Mouse (Mus musculus): ENCODE measurements at regions not wholly inside any gene's neighbourhood (a gene's known extent, or its start where the extent isn't known, plus 50 kb on each side); places are given as distances from the start of the nearest gene placed in this dataset.

- no peak for TF ChIP-seq CTCF (IDR thresholded peaks at IDR 0.05)
- no peak for DNase-seq
- no peak overlapping the region for H3K4me3 ChIP-seq
- H3K27ac ChIP-seq = peak overlapping the region; percentile 51; the same call in 1 of the 2 replicates
- intact Hi-C loops (cut with DNase I) = no loop called here
Measured at GRCm38 (mm10) chr2:133443024-133443423, 108.9 kb upstream of the Bmp2 start.

GRCm38 (mm10) chr2:133443490-133443889, 108.5 kb upstream of the Bmp2 start:
- intact Hi-C loops (cut with DNase I) = no loop called here
- peak overlapping the region; percentile 58 for H3K27ac ChIP-seq
- H3K4me3 ChIP-seq = no peak overlapping the region
- peak; percentile 52 for DNase-seq
- no peak for TF ChIP-seq CTCF (IDR thresholded peaks at IDR 0.05)

DNA sequence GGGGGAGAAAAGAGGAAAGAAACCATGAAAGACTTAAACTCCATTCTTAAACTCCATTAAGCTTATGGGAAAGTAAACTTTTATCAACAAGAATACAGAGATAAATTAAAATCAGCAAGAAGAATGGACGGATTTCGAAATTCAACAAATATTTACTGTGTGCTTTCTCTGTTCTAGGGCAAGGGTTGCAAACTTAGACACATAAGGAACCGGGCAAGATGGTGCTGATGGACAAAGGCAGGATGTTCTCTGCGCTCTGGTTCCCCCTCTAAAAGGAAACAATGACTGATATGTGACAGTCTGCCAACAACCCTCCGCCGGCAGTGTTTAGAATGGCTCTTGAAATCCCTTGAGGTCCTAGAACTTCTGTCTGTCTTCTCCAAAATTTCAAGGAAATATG, 99.0 kb upstream of the Bmp2 start:
- no peak for TF ChIP-seq CTCF (IDR thresholded peaks at IDR 0.05)
- Histone ChIP-seq H3K27ac (no peak overlapping the region), H3K4me3 (no peak overlapping the region)
- intact Hi-C loops (cut with DNase I) = no loop called here
- no peak for DNase-seq

DNA sequence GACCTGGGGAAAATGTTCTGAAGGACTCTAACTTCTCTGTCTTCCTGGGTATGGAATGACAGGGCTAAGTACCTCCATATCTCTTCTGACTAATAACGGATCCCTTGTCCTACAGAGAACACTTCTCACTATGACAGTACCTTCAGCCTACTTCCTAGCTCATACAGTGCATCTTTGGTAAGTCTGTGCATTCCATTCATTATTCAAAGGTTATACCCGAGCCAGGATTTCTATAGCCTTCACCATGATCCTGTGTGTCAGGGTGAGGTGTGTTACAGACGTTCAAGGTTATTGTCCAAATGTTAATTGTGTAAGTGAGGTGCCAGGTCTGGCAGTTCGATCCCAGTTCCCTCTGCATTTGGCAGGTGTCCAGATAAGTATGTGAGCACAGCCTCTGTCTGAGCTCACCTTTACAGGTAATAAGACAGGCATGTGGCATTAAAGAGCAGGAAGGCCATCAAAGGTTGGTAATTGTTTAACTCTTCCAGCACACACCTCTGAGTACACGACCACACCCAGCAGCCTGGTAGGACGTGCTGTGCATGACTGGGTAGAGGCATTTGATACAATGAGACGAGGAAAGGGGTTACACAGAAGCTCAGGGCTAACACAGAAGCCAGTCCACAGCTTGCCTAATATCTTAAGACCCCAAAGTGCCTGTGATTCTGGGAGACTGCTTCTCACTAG, 96.3 kb upstream of the Bmp2 start:
- no peak overlapping the region for H3K4me3 ChIP-seq
- no peak for DNase-seq
- intact Hi-C loops (cut with DNase I) = no loop called here
- H3K27ac ChIP-seq = no peak overlapping the region
- no peak for TF ChIP-seq CTCF (IDR thresholded peaks at IDR 0.05)

GRCm38 (mm10) chr2:133456785-133457184, 95.2 kb upstream of the Bmp2 start:
- intact Hi-C loops (cut with DNase I) = no loop called here
- no peak for DNase-seq
- Histone ChIP-seq H3K27ac (no peak overlapping the region), H3K4me3 (no peak overlapping the region)
- TF ChIP-seq CTCF (IDR thresholded peaks at IDR 0.05) = no peak

DNA sequence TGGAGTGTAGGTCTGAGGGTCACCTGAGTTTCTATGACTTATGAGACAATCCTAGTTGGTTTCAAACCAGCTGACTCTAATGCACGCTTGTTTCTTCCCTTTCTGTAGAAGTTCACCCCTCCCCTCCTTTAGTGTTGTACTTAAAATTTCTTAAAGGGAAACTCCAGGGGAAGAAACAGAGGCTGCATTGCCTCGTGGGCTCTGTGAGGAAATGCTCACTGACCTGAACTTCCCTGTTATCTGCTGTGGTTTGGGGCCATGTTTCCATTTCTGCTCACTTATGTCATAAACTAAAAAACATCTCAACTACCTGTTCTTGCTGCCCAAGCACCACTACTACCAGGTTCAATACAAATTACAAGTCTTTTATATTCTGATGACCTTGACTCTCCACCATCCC, 93.2 kb upstream of the Bmp2 start:
- Histone ChIP-seq H3K27ac (no peak overlapping the region), H3K4me3 (no peak overlapping the region)
- TF ChIP-seq CTCF (IDR thresholded peaks at IDR 0.05) = no peak
- DNase-seq = no peak
- intact Hi-C loops (cut with DNase I) = no loop called here

DNA sequence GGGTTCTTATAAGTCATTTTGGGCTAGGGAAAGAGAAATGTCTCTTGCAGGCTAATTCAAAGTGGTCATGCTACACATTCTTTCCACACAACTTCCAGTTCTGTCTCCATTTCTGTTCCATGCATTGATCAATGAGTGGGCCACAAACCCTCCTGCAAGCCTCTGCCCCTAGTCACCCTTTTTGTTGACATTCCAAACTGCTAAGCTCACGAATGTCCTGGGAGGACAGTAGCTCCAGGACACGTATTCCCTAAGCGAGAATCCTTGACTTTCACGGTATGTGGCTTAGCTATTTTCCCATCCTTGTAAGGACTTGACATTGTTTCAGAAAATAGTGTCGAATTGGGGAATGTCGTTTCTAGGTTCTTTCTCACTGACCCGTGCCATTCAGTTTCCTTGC, 91.1 kb upstream of the Bmp2 start:
- TF ChIP-seq CTCF (IDR thresholded peaks at IDR 0.05) = no peak
- H3K4me3 ChIP-seq = no peak overlapping the region
- 0 out of 2 replicates have a peak overlapping the region, but pooled peaks have one; percentile 4 for H3K27ac ChIP-seq
- DNase-seq = no peak
- intact Hi-C loops (cut with DNase I) = loop anchor here (1.0 kb wide), 1 partner anchor 16 kb away; no protein-coding TSS in a partner anchor

- DNase-seq = no peak
- intact Hi-C loops (cut with DNase I) = no loop called here
- no peak for TF ChIP-seq CTCF (IDR thresholded peaks at IDR 0.05)
Measured at GRCm38 (mm10) chr2:133462378-133462777, 89.6 kb upstream of the Bmp2 start.

DNA sequence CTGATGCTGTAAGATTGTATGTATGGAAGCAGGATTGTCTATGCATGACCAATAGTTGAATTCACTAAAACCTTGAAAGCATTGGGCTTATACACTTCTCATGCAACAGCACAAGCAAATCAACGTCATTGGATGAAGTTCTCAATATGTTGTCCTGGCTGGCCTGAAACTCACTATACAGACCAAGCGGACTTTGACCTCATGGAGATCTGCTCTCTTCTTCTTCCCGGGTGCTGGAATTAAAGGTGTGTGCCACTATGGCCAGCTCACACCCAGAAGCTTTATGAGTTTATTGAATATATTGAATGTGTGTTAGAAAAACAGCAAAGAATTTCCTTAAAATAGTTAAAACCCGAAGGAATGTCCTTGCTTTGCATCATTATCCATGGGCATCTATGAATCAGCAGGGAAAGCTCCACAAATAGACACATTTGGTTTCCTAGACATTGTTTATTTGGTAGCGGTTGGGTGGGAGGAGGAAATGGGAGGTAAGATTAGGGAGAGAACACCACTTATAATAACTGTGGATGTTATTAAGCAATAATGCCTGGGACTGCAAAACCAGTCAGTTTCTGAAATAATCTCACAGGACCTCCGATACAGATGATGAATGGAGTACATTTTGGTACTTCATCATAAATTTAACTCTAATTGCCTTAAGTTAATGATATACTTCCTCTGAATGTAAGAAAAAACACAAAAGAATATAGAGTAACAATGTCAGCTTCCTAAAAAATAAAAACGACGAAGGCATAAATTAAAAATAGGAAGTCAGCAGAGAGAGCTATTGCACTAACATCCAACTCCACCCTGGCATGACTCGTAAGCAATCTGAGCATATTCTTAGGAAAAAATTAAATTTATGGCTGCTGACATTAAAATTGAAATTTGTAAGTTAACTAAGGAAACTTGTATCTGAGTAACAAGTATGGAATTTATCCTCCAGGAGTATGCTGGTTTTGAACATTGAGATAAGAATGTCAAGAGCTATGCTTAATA, 84.5 kb upstream of the Bmp2 start:
- Histone ChIP-seq H3K27ac (no peak overlapping the region), H3K4me3 (no peak overlapping the region)
- no peak for TF ChIP-seq CTCF (IDR thresholded peaks at IDR 0.05)
- DNase-seq = no peak
- intact Hi-C loops (cut with DNase I) = no loop called here

More at GRCm38 (mm10) chr2:133462378-133462777, 89.6 kb upstream of the Bmp2 start:
- Histone ChIP-seq H3K4me3 (no peak overlapping the region), H3K27ac (no peak overlapping the region)

GRCm38 (mm10) chr2:133472966-133473744, 78.8 kb upstream of the Bmp2 start:
- TF ChIP-seq CTCF (IDR thresholded peaks at IDR 0.05) = no peak
- Histone ChIP-seq H3K4me3 (no peak overlapping the region), H3K27ac (no peak overlapping the region)
- DNase-seq = no peak
- intact Hi-C loops (cut with DNase I) = no loop called here

DNA sequence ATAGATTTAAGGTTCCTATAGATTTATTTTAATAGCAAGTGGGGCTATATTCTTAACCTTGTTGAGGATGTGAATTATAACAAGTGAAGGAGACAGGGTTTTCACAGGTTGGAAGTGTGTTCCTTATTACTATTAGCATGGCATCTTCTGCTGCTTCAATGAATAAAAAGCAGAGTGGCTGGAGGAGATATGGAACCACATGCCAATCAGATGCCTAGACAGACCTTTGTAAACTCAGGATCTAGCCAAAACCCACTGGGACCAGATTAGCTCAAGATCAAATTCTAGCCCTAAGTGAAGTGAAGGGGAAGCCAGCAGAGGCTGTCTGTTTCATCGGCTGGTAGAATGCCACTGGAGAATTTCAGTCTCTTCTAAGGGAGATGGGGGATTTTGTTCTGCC, 77.8 kb upstream of the Bmp2 start:
- intact Hi-C loops (cut with DNase I) = no loop called here
- DNase-seq = no peak
- Histone ChIP-seq H3K27ac (no peak overlapping the region), H3K4me3 (no peak overlapping the region)
- TF ChIP-seq CTCF (IDR thresholded peaks at IDR 0.05) = no peak

DNA sequence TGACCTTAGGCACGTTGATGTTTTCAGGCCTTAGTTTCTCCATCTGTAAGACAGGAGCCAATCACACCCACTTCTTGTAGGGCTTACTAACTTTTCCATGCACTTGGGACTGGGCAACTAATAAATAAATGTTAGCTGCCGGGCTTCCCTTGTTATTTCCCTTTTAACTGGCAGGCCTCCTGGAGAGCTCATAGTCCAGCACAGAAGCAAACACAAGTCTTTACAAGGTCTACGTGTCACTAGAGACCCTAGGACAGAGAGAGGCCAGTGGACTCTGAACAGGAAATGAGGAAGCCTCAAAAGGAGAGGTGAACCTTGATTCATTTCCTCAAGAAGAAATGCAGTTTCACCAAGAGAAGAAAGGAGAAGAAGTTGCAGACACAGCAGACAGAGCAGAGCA, 71.1 kb upstream of the Bmp2 start:
- Histone ChIP-seq H3K4me3 (no peak overlapping the region), H3K27ac (no peak overlapping the region)
- no peak for TF ChIP-seq CTCF (IDR thresholded peaks at IDR 0.05)
- intact Hi-C loops (cut with DNase I) = no loop called here
- no peak for DNase-seq
